Mouse (Mus musculus) bone marrow, adult 2 months (tissue): ENCODE data around the gene Unc13d.

ENCODE experiments used
- CTCF ChIP-seq: fragments of 200-500 bp; IDR thresholded peaks from 2 replicates; pipeline ENCODE4 v1.5.1; 2011; ENCODE audit warnings: low read length, control low read depth; ENCODE audit not compliant: control insufficient read depth, insufficient read depth
- POLR2A ChIP-seq: fragments of 200-500 bp; IDR thresholded peaks from 2 replicates; pipeline ENCODE4 v1.6.1; 2011; ENCODE audit warnings: low read depth, mild to moderate bottlenecking, control low read depth, low read length, borderline replicate concordance; ENCODE audit not compliant: control insufficient read depth

- TF ChIP-seq CTCF (no peak), POLR2A (no peak)
These were observed 25.8 kb upstream of the Unc13d start for GRCm38 (mm10) chr11:116103572-116103971.
